Mouse (Mus musculus) limb, embryonic 15.5 days (tissue): ENCODE measurements around the gene Mybl2. TPM values are rescaled to one million over a fixed set of nuclear protein-coding genes. Genes with fewer than 3 reads are reported as not detected.
"Not testable (repeated sequence)": the region's sequence is repeated elsewhere in the genome, so short reads cannot be mapped to it uniquely, and the experiment has no call there.

Source experiments
- ATAC-seq: fragments of 200-750 bp; cut with Nextera tagmentation; 2 replicates; pipeline ENCODE4 v1.8.0; 2017; ENCODE audit warnings: low read depth, moderate TSS enrichment; ENCODE audit not compliant: insufficient number of reproducible peaks, low FRiP score, low TSS enrichment
- H3K27ac ChIP-seq: fragments of 300-500 bp; sonication (generic); 2 replicates; pipeline ENCODE4 v1.5.1; 2015; ENCODE audit warnings: moderate library complexity, mild to moderate bottlenecking, inconsistent platforms
- H3K27me3 ChIP-seq: fragments of 300-500 bp; sonication (generic); 2 replicates; pipeline ENCODE4 v1.6.1; 2015; ENCODE audit warnings: inconsistent platforms
- H3K36me3 ChIP-seq: fragments of 300-500 bp; sonication (generic); 2 replicates; pipeline ENCODE4 v1.6.1; 2015; ENCODE audit warnings: inconsistent platforms
- H3K4me1 ChIP-seq: fragments of 300-500 bp; sonication (generic); 2 replicates; pipeline ENCODE4 v1.6.1; 2015; ENCODE audit warnings: inconsistent platforms
- H3K4me2 ChIP-seq: fragments of 300-500 bp; sonication (generic); 2 replicates; pipeline ENCODE4 v1.6.1; 2015; ENCODE audit warnings: mild to moderate bottlenecking, inconsistent platforms
- H3K4me3 ChIP-seq: fragments of 300-500 bp; sonication (generic); 2 replicates; pipeline ENCODE4 v1.5.1; 2015; ENCODE audit warnings: mild to moderate bottlenecking, inconsistent platforms
- H3K9ac ChIP-seq: fragments of 300-500 bp; sonication (generic); 2 replicates; pipeline ENCODE4 v1.6.1; 2015; ENCODE audit warnings: inconsistent platforms
- H3K9me3 ChIP-seq: fragments of 300-500 bp; sonication (generic); 2 replicates; pipeline ENCODE4 v1.6.1; 2016; ENCODE audit warnings: inconsistent platforms
- WGBS: fragments of 180-500 bp; shearing (Covaris S2); methylation state at CpG from one replicate; pipeline ENCODE4 v1.1.7; 2015; 5-methylcytosine and 5-hydroxymethylcytosine counted together
- polyA plus RNA-seq: library from polyadenylated mRNA; unstranded; fragments of >200 nt; fragmentation: Nextera tagmentation; extraction: Ambion mirVana; gene quantifications from 2 replicates; pipeline ENCODE4 v1.2.1, GENCODE M21; 2015

Mybl2 gene
- polyA plus RNA-seq, 1 experiment from 2014 or later: 22.5 TPM

DNA sequence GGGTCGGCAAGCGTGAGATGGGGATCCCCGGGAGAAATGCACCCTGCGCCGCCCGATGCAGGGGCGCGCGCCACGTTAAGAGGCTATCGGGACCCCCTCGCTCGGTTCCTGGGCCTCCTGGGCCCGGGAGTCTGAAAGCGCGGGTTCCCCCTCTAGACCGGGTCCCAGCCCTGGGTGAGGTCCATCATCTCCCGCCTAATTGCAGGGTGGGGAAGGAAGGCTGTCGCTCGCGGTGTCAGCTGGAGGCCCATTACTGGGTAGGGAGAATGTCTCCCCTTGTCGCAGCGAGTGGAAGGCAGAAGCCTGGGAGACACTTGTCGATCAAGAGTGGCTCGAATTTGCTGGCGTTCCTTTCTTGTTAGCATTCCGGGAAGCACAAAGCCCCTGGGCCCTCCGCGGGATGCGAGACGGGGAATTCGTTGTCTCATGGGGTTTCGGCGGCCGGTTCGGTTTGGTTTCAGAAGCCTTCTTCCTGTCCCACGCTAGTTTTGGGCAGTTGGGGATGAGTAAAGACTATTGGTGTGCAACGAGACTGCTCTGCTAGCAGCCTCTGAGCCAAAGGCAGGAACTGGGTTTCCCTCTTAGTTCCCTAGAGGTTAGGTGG, 506 bp downstream of the Mybl2 start:
- Histone ChIP-seq H3K9ac (peak overlapping the region; percentile 54), H3K27me3 (no peaks in the 10 kb centered on the region), H3K27ac (no peak overlapping the region), H3K4me2 (peak overlapping the region; percentile 100), H3K9me3 (no peaks in the 10 kb centered on the region), H3K36me3 (no peaks in the 10 kb centered on the region), H3K4me3 (peak overlapping the region; percentile 71), H3K4me1 (peaks cover 23% of the 10 kb centered on the region)
- ATAC-seq: 0 out of 2 replicates have a peak, but pooled peaks have one; percentile 33
- under 1% methylated on average over 38 of the region's 38 CpGs for WGBS

DNA sequence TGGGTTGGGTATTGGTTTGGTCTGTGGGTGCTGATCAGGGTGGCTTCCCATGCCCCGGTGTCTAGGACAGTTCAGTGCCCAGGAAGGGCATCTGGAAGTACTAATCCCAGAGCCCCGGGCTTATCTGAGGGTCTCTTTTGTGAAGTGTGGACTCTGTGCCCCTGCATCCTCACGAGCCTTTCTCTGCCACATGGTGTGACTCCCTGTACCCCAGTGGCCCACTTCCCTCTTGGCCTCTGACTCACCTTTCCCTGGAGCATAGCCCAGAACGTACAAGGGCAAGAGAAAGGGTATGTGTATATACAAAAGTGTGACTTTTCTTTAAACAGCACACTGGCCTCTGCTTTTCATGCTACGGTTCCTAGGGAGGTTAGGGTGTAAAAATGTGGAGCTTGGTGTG, 1.2 kb downstream of the Mybl2 start:
- Histone ChIP-seq H3K9me3 (no peaks in the 10 kb centered on the region), H3K27ac (no peak overlapping the region), H3K9ac (no peak overlapping the region), H3K36me3 (no peaks in the 10 kb centered on the region), H3K27me3 (no peaks in the 10 kb centered on the region), H3K4me3 (peak overlapping the region; percentile 71), H3K4me2 (peak overlapping the region; percentile 100), H3K4me1 (peaks cover 23% of the 10 kb centered on the region)
- no peak for ATAC-seq
- WGBS: 28% methylated on average over 5 of the region's 5 CpGs

DNA sequence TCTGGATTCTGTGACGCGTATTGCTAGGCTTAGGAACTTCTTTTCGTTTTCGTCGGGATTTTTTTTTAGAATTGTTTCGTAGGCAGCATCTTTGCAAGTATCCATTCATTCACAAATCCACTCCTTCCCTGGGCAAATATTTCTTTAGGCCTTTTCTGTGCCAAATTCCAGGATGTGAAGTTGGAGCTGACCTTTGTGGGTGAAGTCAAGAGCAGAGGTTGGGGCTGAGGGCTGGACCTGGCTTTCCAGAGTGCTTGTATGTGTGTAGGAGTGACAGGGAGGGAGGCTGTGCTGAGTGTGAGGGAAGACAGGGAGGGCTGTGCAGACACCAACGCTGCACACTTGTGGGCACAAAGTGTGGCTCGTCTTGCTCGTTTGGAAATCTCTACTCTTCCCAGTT, 2.1 kb downstream of the Mybl2 start:
- no peak overlapping the region for H3K4me2 ChIP-seq

DNA sequence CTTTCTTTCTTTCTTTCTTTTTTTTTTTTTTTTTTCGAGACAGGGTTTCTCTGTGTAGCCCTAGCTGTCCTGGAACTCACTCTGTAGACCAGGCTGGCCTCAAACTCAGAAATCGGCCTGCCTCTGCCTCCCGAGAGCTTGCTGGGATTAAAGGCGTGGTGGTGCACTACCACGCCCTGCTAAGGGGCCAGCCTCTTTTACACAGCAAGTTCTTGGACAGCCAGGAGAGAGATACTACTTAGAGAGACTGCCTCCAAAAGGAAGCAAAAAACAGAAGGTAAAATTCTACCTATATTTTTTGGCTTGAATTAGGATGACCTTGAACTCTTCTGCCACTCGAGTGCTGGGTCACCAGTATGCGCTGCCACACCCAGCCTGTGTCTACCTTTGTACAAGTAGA, 4.5 kb downstream of the Mybl2 start:
- Histone ChIP-seq H3K4me1 (peaks cover 20% of the 10 kb centered on the region), H3K36me3 (peaks cover 18% of the 10 kb centered on the region; the same call in 1 of the 2 replicates)
- H3K27me3 ChIP-seq, H3K4me2 ChIP-seq, H3K9ac ChIP-seq, H3K9me3 ChIP-seq, ATAC-seq, H3K4me3 ChIP-seq, H3K27ac ChIP-seq: not testable (repeated sequence)
- WGBS: 86% methylated on average over 7 of the region's 7 CpGs

More for the DNA sequence above, 2.1 kb downstream of the Mybl2 start:
- H3K4me1 ChIP-seq: peaks cover 23% of the 10 kb centered on the region
- H3K4me3 ChIP-seq: no peak overlapping the region
- no peak for ATAC-seq
- no peak overlapping the region for H3K9ac ChIP-seq
- no peaks in the 10 kb centered on the region for H3K27me3 ChIP-seq
- no peaks in the 10 kb centered on the region for H3K9me3 ChIP-seq
- 0 out of 2 replicates have a peak, but pooled peaks cover 5% of the 10 kb centered on the region for H3K36me3 ChIP-seq
- WGBS: 88% methylated on average over 9 of the region's 9 CpGs
- H3K27ac ChIP-seq: no peak overlapping the region

DNA sequence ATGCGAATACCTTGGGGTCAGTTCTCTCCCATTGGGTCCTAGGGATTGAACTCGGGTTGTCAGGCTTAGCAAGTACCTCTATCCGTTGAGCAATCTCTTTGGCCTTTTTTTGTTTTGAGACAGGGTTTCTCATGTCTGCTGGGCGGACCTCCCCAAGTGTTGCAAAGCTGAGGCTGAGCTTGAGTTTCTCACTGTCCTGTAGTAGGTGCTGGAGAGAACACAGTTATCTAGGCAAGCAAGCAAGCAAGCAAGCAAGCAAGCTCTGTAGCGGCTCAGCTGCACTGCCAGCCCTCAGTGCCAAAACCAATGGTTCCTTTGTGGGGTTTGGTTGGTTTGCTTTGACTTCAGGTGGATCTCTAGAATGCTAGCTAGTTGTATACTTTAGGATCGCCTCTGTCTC, 6.1 kb downstream of the Mybl2 start:
- Histone ChIP-seq H3K4me3 (no peak overlapping the region), H3K36me3 (peaks cover 34% of the 10 kb centered on the region), H3K27ac (no peak overlapping the region), H3K9me3 (no peaks in the 10 kb centered on the region), H3K4me1 (peaks cover 5% of the 10 kb centered on the region), H3K4me2 (no peak overlapping the region), H3K27me3 (no peaks in the 10 kb centered on the region), H3K9ac (no peak overlapping the region)
- no peak for ATAC-seq
- 81% methylated on average over 6 of the region's 6 CpGs for WGBS

DNA sequence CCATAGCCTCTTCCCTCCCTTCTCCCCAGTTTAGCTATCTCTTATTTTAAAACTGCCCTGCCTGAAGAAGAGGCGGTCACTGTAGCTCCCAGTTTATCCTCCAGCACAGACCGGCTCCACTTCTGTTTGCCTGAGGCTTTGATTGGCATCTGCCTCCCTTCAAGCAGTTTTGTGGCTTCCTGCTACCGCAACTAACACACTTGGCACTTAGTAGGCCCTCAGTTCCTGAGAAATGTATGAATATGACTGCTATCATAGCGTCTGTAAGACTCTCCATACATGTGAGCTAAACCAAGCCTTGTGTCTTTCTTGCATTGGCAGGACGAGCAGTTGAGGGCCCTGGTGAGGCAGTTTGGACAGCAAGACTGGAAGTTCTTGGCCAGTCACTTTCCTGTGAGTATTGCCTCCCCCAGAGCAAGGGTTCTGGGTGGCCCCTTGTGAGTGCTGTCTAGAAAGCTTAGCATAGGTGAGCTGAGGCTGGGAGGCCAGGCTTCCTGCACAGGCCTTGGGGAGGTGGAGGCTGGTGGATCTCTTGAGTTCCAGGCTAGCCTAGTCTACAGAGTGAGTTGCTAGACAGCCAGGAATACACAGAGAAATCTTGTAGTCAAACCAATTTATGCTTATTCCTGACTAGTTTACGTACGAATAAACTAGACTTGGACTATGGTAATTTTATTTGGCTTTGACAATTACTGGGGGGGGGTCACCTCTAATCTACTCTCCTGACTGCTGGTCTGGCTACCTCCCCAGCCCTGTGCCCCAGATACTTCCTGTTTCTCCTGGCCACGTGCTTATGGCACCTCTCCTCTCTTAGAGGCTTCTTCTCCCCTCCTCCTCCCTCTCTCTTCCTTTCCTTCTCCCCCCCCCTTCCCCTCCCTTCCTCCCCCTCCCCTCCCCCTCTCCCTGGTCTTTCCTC, 7.0 kb downstream of the Mybl2 start:
- no peak overlapping the region for H3K27ac ChIP-seq
- H3K4me3 ChIP-seq: no peak overlapping the region
- peaks cover 34% of the 10 kb centered on the region for H3K36me3 ChIP-seq
- no peak overlapping the region for H3K9ac ChIP-seq
- no peaks in the 10 kb centered on the region for H3K27me3 ChIP-seq
- H3K4me2 ChIP-seq: no peak overlapping the region
- WGBS: 82% methylated on average over 8 of the region's 8 CpGs
- H3K9me3 ChIP-seq: no peaks in the 10 kb centered on the region
- ATAC-seq: no peak
- H3K4me1 ChIP-seq: no peaks in the 10 kb centered on the region

DNA sequence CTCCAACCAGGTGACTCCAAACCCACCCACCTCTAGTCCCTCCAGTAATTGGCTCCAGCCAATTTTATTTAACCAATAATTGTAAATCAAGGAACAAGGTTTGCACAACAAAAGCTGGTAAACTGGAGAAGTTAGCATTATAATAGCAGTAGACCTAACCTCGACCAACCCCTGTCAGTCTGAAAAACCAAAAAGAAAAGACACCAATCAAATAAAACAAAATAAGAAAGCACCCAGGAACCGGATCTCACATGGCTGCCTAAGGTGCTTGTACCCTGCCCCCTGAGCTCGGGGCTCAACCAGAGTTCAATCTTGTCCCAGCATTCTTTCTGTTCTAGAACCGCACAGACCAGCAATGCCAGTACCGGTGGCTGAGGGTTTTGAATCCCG, 7.6 kb downstream of the Mybl2 start:
- Histone ChIP-seq H3K9ac (no peak overlapping the region), H3K27ac (no peak overlapping the region), H3K4me2 (no peak overlapping the region), H3K27me3 (no peaks in the 10 kb centered on the region), H3K36me3 (peaks cover 34% of the 10 kb centered on the region), H3K4me1 (no peaks in the 10 kb centered on the region), H3K4me3 (no peak overlapping the region), H3K9me3 (no peaks in the 10 kb centered on the region)
- 80% methylated on average over 6 of the region's 6 CpGs for WGBS
- ATAC-seq: no peak

DNA sequence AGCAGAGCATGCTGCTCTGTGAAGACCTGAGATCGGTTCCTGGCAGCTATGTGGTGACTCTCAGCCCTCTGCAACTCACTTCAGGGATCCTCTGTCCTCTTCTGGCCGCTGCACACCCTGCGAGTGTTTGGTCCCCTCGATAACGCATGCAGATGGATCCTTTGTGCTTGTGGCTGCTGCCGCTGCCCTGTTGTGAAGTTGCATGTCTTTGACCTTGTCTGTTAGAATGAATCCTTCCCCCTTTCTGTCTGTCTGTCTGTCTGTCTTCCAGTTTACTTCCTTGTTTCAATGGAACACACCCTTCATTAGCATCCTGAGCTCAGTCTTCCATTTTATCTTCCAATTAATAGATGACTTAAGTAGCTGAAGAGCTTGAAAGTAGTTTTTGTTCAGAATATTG, 11.8 kb downstream of the Mybl2 start:
- ATAC-seq: no peak
- no peaks in the 10 kb centered on the region for H3K4me1 ChIP-seq
- no peak overlapping the region for H3K4me2 ChIP-seq
- H3K27ac ChIP-seq: no peak overlapping the region
- no peaks in the 10 kb centered on the region for H3K9me3 ChIP-seq
- 95% methylated on average over 6 of the region's 6 CpGs for WGBS
- H3K36me3 ChIP-seq: peaks cover 41% of the 10 kb centered on the region
- H3K9ac ChIP-seq: no peak overlapping the region
- H3K4me3 ChIP-seq: no peak overlapping the region
- no peaks in the 10 kb centered on the region for H3K27me3 ChIP-seq

DNA sequence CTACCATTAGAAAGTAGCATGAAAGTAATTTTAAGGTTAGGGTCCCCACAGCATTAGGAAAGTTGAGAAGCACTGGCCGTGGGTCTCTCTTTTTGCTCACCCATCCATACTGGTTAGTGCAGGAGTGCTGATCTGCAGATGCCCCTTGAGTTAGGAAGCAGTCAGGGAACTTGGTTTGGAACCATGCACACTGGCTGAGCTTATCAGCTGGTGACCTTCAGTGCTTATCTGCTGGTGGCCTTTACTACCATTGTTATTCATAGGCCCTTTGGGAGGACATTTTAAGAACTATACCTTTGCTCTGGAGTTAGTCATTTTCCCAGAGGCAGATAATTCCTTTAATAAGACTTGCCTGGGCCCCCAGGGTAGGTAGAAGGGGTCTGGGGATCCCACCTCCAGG, 12.7 kb downstream of the Mybl2 start:
- Histone ChIP-seq H3K9ac (no peak overlapping the region), H3K4me1 (no peaks in the 10 kb centered on the region), H3K27ac (no peak overlapping the region), H3K9me3 (no peaks in the 10 kb centered on the region), H3K4me2 (no peak overlapping the region), H3K36me3 (peaks cover 39% of the 10 kb centered on the region), H3K27me3 (no peaks in the 10 kb centered on the region), H3K4me3 (no peak overlapping the region)
- ATAC-seq: no peak
- WGBS: 97% methylated on average over 1 of the region's 1 CpGs

DNA sequence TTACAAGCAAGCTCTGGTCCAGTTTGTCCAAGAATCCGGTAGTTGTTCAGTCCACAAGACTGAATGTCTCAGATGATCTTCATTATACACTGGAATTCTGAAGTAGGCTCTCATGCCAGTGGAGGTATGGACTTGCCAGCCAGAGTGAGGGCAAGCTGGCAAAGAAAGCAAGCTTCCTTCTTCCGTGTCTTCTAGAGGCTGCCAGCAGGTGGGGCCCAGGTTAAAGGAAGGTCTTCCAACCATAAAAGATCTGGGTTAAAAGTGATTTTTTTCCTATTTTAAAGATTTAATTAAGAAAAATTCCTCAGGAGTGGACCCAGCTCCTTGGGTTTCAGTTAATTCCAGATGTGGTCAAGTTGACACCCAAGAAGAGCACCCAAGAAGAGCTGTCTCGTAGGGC, 15.7 kb downstream of the Mybl2 start:
- no peak overlapping the region for H3K4me3 ChIP-seq
- no peaks in the 10 kb centered on the region for H3K9me3 ChIP-seq
- peaks cover 40% of the 10 kb centered on the region for H3K36me3 ChIP-seq
- 83% methylated on average over 3 of the region's 3 CpGs for WGBS
- no peaks in the 10 kb centered on the region for H3K27me3 ChIP-seq
- no peak overlapping the region for H3K27ac ChIP-seq
- H3K4me1 ChIP-seq: no peaks in the 10 kb centered on the region
- no peak overlapping the region for H3K9ac ChIP-seq
- no peak overlapping the region for H3K4me2 ChIP-seq
- ATAC-seq: no peak

DNA sequence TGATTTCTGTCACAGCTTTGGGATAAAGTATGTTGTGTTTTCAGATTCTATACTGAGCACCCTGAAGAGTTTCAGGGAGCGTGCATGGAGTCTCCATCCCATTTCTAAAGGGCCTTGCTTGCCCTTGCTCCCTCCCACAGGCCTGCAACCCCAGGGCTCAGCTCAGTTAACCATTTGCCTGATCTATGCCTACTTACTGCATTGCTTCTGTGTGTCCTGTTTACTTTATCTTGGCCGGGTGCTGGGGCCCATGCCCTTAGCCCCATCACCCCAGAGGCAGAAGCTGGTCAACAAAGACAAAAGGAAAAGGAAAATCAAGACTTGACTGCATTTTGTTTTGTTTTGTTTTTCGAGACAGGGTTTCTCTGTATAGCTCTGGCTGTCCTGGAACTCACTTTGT, 17.1 kb downstream of the Mybl2 start:
- Histone ChIP-seq H3K9ac (no peak overlapping the region), H3K27me3 (no peaks in the 10 kb centered on the region), H3K4me2 (no peak overlapping the region), H3K27ac (no peak overlapping the region), H3K36me3 (peaks cover 40% of the 10 kb centered on the region), H3K9me3 (no peaks in the 10 kb centered on the region), H3K4me3 (no peak overlapping the region), H3K4me1 (no peaks in the 10 kb centered on the region)
- no peak for ATAC-seq
- 83% methylated on average over 3 of the region's 3 CpGs for WGBS

DNA sequence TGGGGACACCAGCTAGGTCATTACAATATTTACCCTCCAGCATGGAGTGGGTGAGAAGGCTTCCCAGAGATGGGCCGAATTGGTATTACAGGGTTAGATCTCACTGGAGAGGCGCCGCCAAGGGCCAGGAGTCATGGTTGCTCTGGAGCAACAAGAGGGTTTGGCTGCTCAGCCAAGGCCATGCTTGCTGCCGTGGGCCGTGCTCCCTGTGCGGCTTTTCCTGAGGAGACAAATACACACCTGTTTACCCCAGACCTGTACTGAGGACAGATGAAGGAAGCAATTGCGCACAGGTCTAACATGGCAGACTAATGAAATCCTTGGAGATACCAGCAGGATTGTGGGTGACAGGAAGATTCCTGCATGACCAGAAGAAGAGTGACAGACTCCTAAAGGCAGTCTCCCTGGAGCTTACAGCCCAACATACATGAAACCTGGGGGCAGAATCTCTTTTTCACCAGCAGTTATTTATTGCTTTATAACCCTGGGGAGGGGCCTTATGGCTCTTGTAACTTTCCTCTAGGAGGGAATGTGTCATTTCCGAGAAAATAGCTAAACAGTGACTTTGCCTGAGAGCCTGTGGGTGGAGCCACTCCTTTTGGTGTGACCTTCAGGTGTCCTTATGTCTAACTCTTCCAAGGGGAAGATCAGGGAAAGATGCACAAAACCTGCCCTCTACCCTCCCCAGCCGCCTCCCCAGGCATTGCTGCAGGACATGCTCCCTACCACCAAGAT, 18.7 kb downstream of the Mybl2 start:
- Histone ChIP-seq H3K36me3 (peaks cover 43% of the 10 kb centered on the region), H3K4me3 (no peak overlapping the region), H3K9ac (no peak overlapping the region), H3K9me3 (no peaks in the 10 kb centered on the region), H3K4me2 (no peak overlapping the region), H3K27ac (no peak overlapping the region), H3K27me3 (no peaks in the 10 kb centered on the region), H3K4me1 (no peaks in the 10 kb centered on the region)
- 89% methylated on average over 9 of the region's 9 CpGs for WGBS
- no peak for ATAC-seq
